Mouse (Mus musculus): ENCODE results near the gene Aurkb.
A peak's percentile ranks its signal among the peaks of the same experiment; 100 is the strongest.

Aurkb gene

GRCm38 (mm10) chr11:69064259-69065133, 19.0 kb downstream of the Aurkb start:
- DNase-seq (ENCODE audit: low spot score in 2 of 2) = no peak

GRCm38 (mm10) chr11:69065394-69065925, 20.0 kb downstream of the Aurkb start:
- no peak for DNase-seq (ENCODE audit: low spot score in 2 of 2)

GRCm38 (mm10) chr11:69066163-69066861, 20.9 kb downstream of the Aurkb start:
- peak; percentile 31 to 35 for DNase-seq (ENCODE audit: low spot score in 2 of 2)

- peak; percentile 84 to 90 for DNase-seq (ENCODE audit: low spot score in 2 of 2)
These were observed 21.5 kb downstream of the Aurkb start for GRCm38 (mm10) chr11:69066956-69067355.

GRCm38 (mm10) chr11:69067601-69068000, 22.2 kb downstream of the Aurkb start:
- DNase-seq (ENCODE audit: low spot score in 2 of 2) = no peak

- no peak for DNase-seq (ENCODE audit: low spot score in 2 of 2)
These were observed 24.6 kb downstream of the Aurkb start for GRCm38 (mm10) chr11:69070093-69070492.

GRCm38 (mm10) chr11:69070590-69071222, 25.3 kb downstream of the Aurkb start, which contains the start of gene Tmem107:
Tmem107 (plus strand) TSS chr11:69070806.
- DNase-seq (ENCODE audit: low spot score in 2 of 2) = peak; percentile 90

GRCm38 (mm10) chr11:69071262-69071661, 25.8 kb downstream of the Aurkb start:
- no peak for DNase-seq (ENCODE audit: low spot score in 2 of 2)

GRCm38 (mm10) chr11:69072234-69072633, 26.8 kb downstream of the Aurkb start:
- no peak for DNase-seq (ENCODE audit: low spot score in 2 of 2)

- no peak for DNase-seq (ENCODE audit: low spot score in 2 of 2)
These were observed 27.2 kb downstream of the Aurkb start for GRCm38 (mm10) chr11:69072666-69073064.

- DNase-seq (ENCODE audit: low spot score in 2 of 2) = peak in 1 of 2 experiments; percentile 69
These were observed 27.8 kb downstream of the Aurkb start for GRCm38 (mm10) chr11:69073065-69073888.

GRCm38 (mm10) chr11:69073951-69074775, 28.7 kb downstream of the Aurkb start:
- DNase-seq (ENCODE audit: low spot score in 2 of 2) = no peak

GRCm38 (mm10) chr11:69074776-69075069, 29.3 kb downstream of the Aurkb start:
- no peak for DNase-seq (ENCODE audit: low spot score in 2 of 2)

GRCm38 (mm10) chr11:69075764-69076479, 30.5 kb downstream of the Aurkb start:
- no peak for DNase-seq (ENCODE audit: low spot score in 2 of 2)

GRCm38 (mm10) chr11:69076572-69076971, 31.1 kb downstream of the Aurkb start:
- no peak for DNase-seq (ENCODE audit: low spot score in 2 of 2)

- no peak for DNase-seq (ENCODE audit: low spot score in 2 of 2)
These were observed 31.9 kb downstream of the Aurkb start for GRCm38 (mm10) chr11:69077316-69077715.

- no peak for DNase-seq (ENCODE audit: low spot score in 2 of 2)
These were observed 32.6 kb downstream of the Aurkb start for GRCm38 (mm10) chr11:69078041-69078440.

GRCm38 (mm10) chr11:69078805-69079438, 33.5 kb downstream of the Aurkb start:
- no peak for DNase-seq (ENCODE audit: low spot score in 2 of 2)

GRCm38 (mm10) chr11:69080102-69080854, 34.8 kb downstream of the Aurkb start:
- DNase-seq (ENCODE audit: low spot score in 2 of 2) = no peak

All from frontal cortex, postnatal 25 days (tissue).